Mouse (Mus musculus): Measurements from ENCODE around the gene Ophn1.

DNA sequence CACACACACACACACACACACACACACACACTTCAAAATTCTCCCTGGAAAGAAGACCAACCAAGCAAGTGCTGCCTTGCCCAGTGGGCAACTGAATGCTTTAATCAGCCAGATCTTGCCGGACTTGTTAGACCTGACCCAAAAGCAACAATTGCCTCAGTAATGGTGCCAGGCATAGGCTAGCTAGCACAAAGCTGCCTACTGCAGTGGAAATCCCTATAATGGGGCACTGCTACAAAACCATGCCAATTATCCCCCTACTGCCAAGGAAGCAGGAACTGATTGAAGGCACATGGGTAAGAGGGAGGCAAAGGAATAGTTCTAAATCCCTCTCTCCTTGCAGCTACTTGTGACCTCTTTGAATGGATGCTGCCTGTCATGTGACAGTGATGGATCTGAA is 18.8 kb downstream of the Ophn1 start:
- no peak for TF ChIP-seq POLR2A (IDR thresholded peaks at IDR 0.05; ENCODE audit: control insufficient read depth in 1 of 2, insufficient read depth in 1 of 2, low read depth in 1 of 2, low read length in 2 of 2, poor library complexity in 1 of 2)
- TF ChIP-seq UBTF (IDR thresholded peaks at IDR 0.05; ENCODE audit: borderline replicate concordance, insufficient read depth, low read depth, low read length) = no peak
- TF ChIP-seq CTCF (IDR thresholded peaks at IDR 0.05 in 2 of 3, conservative IDR thresholded peaks at IDR 0.05 in 1 of 3; ENCODE audit: control insufficient read depth in 1 of 3, insufficient read depth in 1 of 3, low read depth in 2 of 3, low read length in 3 of 3, poor library complexity in 1 of 3, severe bottlenecking in 1 of 3) = no peak
- TF ChIP-seq USF1 (IDR thresholded peaks at IDR 0.05; ENCODE audit: low read depth, low read length) = no peak
- no peak for TF ChIP-seq ZNF384 (IDR thresholded peaks at IDR 0.05; ENCODE audit: low read depth, low read length)
- TF ChIP-seq TAL1 (IDR thresholded peaks at IDR 0.05; ENCODE audit: low read length) = no peak
- TF ChIP-seq ETS1 (IDR thresholded peaks at IDR 0.05; ENCODE audit: low read depth, low read length) = no peak
- no peak for TF ChIP-seq EP300 (IDR thresholded peaks at IDR 0.05; ENCODE audit: low read depth in 1 of 2, low read length in 2 of 2)
- no peak for TF ChIP-seq NELFE (IDR thresholded peaks at IDR 0.05; ENCODE audit: low read depth, low read length)
- no peak for TF ChIP-seq E2F4 (IDR thresholded peaks at IDR 0.05; ENCODE audit: borderline replicate concordance, low read depth, low read length)
- no peak for TF ChIP-seq MYC (IDR thresholded peaks at IDR 0.05; ENCODE audit: low read depth, low read length)
